Mouse (Mus musculus) monocyte, adult 2 months (primary cell): ENCODE measurements around the gene H2-Ab1.

Experiments used
- DNase-seq, 2 experiments: peaks; one replicate each; pipeline ENCODE4 v3.0.0; 2022; ENCODE audit warnings: low spot score in 2 of 2, low read depth in 1 of 2

H2-Ab1 gene

DNA sequence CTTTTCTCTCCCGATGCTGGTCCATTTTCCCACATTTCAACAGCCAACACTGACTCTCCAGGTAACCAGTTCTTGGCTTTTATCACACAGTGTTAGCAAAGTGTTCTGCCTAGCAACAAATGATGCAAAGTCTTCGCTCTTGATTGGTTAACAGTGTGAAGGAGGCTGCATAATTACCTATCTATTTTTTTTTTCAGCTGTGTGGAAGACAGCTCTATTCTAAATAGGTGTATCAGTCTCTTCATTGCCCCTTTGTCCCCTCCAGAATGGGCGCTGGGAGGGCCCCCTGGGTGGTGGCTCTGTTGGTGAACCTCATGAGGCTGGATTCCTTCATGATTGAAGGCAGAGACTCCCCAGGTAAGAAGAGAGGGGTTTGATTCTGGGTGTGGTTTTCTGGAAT, 18.8 kb upstream of the H2-Ab1 start, which contains the start of gene H2-Ob:
TSS of gene H2-Ob (plus strand) at position 198 of the 400 bp plus-strand sequence.
- peak in 1 of 2 experiments; percentile 4 for DNase-seq

GRCm38 (mm10) chr17:34239601-34240041, 17.9 kb upstream of the H2-Ab1 start:
- peak in 1 of 2 experiments; percentile 10 for DNase-seq

DNA sequence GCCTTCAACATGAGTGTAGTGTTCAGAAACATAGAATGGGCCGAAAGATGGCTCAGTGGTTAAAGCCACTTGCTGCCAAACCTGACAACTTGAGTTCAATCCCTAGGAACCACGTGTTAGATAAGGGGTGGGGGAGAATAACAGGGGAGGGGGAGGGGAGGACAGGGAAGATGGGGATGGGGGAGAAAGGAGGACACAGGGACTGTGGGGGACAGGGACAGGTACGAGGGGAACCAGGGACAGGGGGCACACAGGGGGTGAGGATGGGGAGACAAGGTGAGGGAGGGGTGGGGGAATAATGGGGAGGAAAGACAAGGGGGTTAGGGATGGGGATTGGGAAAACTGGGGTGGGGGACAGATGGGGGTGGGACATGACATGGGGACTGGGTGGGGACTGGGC, 17.1 kb upstream of the H2-Ab1 start:
- no peak for DNase-seq

GRCm38 (mm10) chr17:34240916-34241315, 16.6 kb upstream of the H2-Ab1 start:
- DNase-seq, result peak in 1 of 2 experiments; percentile 0

- peak in 1 of 2 experiments; percentile 0 for DNase-seq
These were observed 12.8 kb upstream of the H2-Ab1 start for GRCm38 (mm10) chr17:34244656-34245055.

DNA sequence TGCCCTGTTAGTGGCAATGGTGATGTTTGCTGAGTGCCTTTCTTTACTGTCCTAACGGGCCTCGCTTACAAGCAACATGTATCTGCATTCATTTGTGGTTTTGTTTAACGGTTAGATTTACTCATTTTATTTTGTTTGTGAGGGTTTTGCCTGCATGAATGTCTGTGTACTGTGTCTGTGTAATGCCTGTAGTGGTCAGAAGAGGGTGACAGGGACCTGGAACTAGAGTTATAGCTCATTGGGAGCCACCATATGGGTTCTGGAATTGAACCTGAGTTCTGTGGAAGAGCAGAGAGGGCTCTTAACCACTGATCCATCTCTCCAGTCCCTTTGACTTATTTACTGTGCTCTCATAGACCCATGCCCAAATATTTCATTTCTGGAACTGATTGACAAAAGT, 10.4 kb upstream of the H2-Ab1 start:
- no peak for DNase-seq

DNA sequence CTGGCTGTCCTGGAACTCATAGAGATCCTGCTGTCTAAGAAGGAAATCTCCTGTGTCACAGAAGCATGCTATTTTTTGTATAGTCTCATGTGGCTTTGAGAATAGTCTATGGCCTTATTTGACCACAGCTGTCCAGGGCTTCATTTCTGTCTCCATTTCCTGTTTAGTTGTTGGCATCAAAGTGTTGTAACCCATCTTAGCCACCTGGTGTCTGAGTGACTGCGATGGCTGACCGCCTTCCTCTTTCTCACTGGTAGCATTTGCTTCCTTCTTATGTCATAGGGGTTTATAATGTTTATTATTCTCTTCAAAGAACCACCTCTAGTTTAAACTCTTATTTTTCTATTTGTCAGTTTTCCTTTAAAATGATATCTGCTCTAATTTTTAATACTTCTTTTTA, 8.7 kb upstream of the H2-Ab1 start:
- DNase-seq, result no peak

- no peak for DNase-seq
These were observed 8.1 kb upstream of the H2-Ab1 start for GRCm38 (mm10) chr17:34249361-34249760.

DNA sequence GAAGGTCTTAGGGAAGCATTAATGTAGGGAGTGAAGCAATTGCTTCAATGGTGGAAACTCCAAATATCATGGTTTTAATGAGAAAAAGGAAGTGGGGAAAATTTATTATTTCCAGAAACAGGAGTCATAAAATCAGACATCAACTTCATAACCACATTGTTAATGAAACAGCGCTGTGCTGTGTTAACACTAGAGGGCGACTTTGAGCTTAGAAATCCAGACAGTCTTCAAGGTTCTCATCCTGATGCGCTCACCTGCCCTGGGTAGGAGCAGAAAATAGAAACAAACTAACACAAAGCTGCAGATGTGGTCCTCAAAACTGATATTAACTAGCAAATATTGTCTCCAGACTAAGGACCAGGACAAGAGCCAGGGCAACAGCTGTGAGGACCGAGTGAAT, 7.6 kb upstream of the H2-Ab1 start:
- no peak for DNase-seq

- DNase-seq, result no peak
These were observed 5.8 kb upstream of the H2-Ab1 start for GRCm38 (mm10) chr17:34251666-34252065.

- no peak for DNase-seq
These were observed 988 bp upstream of the H2-Ab1 start for GRCm38 (mm10) chr17:34256501-34256900.

GRCm38 (mm10) chr17:34260551-34260950, 3.1 kb downstream of the H2-Ab1 start:
- DNase-seq, result no peak

DNA sequence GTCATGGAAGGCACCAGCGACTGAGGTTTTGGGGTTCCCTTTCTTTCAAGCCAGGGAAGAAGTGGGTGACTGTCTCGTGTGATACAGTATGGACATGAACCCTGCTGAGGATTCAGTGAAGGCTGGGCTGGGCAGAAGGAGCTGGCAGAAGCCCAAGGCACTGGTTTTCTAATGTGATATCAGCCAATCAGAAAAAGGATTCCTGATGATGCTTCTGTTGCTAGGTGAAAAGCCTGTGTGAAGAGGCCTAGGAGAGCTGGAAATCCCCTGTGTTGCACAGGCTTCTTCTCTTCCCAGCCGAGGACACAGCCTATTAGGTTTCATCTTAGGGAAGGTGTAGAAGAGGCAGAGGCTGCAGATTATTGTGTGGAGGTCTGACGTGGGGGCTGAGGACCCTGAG, 4.0 kb downstream of the H2-Ab1 start:
- DNase-seq, result peak; percentile 41 to 80

GRCm38 (mm10) chr17:34263068-34263467, 5.6 kb downstream of the H2-Ab1 start:
- peak in 1 of 2 experiments; percentile 78 for DNase-seq

DNA sequence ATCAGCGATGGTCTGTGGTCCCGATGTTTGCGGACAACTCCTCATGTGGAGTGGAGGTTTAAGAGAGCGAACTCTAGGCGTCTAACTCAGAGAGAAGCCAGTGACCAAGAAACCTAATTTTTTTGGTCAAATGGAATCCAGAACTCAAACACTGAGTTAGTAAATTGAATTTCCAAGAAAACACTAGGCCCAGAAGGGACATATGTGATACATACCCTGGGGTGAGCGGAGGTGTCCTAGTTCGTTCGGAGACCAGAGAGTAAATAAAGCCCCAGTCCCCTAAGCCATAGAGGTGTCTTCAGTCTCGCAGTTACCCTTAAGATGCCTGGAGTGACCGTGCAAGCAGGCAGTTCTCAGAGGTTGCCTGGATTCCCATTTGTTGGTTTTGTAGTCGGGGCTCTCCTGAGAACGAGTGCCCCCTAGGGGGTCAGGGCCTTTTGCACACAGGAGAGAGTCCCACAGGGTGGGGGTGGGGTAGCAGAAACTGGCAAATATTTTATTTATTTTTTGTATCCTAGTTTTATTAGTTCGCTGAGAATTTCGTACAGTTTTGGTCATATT, 6.4 kb downstream of the H2-Ab1 start:
- no peak for DNase-seq

GRCm38 (mm10) chr17:34264452-34265351, 7.2 kb downstream of the H2-Ab1 start:
- DNase-seq, result no peak

GRCm38 (mm10) chr17:34268262-34268661, 10.8 kb downstream of the H2-Ab1 start:
- no peak for DNase-seq

DNA sequence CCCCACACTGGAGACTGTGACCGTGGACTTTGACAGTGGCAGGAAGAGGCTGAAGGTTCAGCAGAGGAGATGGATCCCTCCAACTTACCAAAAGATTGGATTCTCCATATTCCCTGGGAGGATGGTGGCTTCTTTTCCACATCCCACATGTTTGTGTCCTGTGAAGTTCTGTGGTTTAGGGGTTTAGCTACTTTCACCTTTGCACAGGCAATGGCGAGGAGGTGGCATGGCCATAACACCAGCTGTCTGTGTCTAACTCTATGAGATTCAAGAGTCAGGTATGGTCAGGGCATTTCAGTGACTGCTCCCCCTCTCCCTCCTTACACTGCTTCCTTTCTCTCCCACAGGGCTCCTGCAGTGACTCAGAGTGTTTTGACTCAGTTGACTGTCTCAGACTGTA, 11.3 kb downstream of the H2-Ab1 start:
- no peak for DNase-seq

GRCm38 (mm10) chr17:34269817-34270216, 12.3 kb downstream of the H2-Ab1 start:
- no peak for DNase-seq

GRCm38 (mm10) chr17:34270230-34270629, 12.7 kb downstream of the H2-Ab1 start:
- no peak for DNase-seq

DNA sequence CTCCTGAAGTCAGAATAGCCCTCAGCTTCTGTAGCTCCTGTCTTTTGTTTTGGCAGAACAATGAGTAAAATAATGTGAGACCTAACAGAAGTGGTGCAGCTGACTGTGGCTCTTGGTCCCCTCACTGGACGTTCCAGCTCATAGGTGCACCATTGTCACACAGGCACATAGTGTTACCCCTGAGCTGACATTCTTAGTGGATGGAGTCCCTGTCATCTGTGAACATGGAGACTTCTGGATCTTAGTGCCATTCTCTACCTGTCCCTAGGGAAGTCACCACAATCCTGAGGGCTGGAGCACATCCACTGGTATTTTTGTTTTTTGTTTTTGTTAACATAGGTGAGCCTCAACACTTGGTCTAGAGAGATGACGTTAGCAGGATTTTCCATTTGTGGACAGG, 13.5 kb downstream of the H2-Ab1 start:
- DNase-seq, result no peak

- no peak for DNase-seq
These were observed 14.6 kb downstream of the H2-Ab1 start for GRCm38 (mm10) chr17:34272102-34272501.
